Mouse (Mus musculus) T-helper 17 cell (primary cell): ENCODE data around the gene Cemip2.
"Not testable (repeated sequence)": the region's sequence is repeated elsewhere in the genome, so short reads cannot be mapped to it uniquely, and the experiment has no call there.

ENCODE experiments used
- in situ Hi-C, 2 experiments: fragments of 300-600 bp; cut with MboI, MseI; formaldehyde crosslinking; loops; 1 replicate in 1 of 2; 2 replicates in 1 of 2; pipeline ENCODE4 v1.15.1; 2025; ENCODE audit warnings: high pct_unique_total_duplicates in 2 of 2

Cemip2 gene

DNA sequence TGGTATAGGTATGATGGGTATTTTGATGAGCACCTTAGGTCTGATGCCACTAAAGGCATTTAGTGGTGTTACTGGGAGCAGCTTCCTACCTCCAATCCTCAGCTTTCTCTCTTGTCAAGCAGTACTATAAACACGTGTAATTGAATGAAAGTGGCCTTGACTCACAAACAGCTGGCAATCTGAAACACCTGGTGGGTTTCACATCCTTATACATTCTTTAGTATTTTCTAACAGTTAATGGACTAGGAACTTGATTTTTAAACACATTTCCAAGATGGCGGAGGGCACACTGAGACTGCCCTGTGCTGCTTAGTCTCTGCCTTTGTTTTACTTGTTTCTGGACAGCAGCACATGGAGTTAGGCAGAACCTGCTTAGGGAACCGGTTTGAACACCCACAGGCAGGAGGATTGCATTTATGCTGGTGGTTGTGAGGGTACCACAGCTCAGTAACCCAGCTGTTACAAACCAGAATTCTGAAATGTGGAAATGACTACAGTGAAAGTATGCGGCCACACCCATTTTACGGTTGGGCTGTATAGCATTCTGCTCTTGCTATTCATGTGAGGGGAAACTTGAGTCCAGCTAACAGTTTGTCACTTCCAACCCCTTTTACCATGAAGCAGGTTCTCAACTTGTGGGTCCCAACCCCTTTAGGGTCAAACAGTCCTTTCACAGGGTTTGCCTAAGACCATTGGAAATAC, 84.3 kb downstream of the Cemip2 start:
- in situ Hi-C loops = loop anchor here in 1 of 2 experiments (5.0 kb wide), 1 partner anchor 85 kb away; the partner anchor contains the start of gene Cemip2

DNA sequence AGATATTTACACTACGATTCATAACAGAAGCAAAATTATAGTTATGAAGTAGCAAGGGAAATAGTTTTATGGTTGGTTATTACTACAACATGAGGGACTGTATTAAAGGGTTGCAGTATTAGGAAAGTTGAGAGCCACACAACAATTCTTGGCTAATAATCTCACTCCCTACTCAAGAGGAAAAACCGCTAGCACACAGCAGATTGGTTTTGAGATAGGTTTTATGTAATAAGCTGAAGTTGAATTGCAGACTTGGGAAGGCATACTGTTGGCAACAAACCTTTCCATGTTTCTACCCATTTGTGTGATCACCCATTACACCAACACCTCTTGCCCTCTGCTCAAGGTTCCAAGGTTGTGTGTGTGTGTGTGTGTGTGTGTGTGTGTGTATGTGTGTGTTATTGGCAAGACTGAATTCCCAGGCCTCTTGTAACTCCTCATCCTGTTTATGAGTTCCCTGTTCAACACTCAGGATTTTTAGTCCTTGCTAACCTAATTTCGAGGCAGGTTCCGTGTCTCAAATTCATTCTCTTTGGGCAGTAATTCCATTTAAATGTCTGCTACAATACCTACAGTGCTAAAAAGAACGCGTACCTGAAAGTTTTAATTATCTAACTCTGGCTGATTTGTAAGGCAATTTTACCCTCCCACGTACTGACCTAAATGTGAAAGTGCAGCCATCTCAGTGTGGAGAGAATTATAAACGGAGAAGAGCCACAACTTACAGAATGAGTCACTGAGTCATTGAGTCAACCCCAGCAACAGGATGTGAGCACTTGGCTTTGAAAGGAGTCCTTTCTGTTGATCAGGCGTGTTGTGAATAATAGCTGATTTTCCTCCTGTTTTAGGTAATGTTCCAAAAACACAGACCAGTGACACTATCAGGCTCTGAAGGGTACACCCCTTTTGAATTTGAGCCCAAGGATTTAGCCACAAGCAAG, 85.1 kb downstream of the Cemip2 start:
- in situ Hi-C loops = loop anchor here in 1 of 2 experiments (5.0 kb wide), 1 partner anchor 86 kb away; the partner anchor contains the start of gene Cemip2

DNA sequence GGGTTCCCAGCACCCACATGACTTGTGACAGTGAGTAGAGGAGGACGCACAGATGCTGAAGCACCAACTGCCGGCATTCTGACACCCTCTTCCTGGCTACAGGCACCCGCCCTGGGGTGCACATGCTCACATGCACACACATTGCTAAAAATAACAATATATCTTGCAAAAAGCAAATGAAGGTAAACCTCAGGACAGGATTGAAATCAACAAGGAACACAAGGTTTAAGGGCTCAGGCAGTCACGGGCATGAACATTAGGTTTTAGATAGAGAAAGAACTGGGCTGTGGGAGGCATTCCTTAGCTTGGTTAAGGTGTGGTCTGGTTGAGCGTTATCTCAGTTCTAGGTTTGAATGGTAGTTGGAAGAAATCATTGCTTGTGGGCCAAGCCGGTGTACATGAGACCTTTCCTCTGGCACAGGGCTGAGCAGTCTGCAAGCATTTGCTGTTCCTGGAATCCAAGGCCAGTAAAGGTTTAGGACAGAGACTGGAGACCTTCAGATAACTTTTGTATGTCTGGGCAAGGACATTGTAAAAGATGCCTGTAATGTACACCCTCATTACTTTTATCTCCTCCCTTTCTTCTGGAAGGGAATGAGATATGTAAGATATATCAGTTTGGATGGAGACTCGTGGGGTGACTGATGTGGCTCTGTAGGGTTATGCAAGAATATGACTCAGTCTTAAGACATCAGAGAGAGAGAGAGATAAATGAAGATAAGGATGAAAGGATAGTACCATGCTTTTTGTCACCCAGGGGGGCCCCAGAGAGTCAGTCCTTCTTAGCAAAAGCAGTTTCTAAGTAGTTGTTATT, 87.3 kb downstream of the Cemip2 start:
- in situ Hi-C loops = no loop called here

DNA sequence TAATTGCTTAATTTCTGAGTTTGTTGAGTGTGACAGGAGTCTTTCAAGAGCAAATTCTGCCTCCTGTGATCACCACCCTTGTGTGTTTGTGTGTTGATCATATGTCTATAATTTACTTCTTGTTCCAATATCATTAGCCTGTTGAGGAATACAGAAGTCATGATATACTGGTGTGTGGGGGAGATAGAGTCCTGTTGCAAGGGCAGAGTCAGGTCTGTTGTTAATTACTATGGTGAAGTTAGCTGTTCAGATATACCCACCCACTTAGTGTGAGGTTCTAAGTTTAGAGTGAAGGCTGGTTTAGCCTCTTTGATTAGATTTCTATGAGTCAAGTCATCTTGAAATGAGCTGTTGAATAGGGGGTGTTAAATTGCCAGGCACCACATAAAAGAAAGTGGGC, 88.0 kb downstream of the Cemip2 start:
- in situ Hi-C loops = no loop called here

DNA sequence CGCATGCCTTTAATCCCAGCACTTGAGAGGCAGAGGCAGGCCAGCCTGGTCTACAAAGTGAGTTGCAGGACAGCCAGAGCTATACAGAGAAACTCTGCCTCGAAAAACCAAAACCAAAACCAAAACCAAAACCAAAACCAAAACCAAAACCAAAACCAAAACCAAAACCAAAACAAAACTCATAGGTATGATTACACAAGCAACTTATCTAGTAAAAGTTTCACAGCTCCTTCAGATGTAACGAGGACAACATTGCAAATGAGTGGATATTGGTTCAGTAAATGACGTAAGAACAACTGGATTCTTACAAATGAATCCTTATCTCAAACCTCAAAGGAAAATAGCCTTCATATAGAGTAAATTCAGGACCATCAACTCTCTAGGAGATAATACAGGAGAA, 88.6 kb downstream of the Cemip2 start:
- in situ Hi-C loops = not testable (repeated sequence)

DNA sequence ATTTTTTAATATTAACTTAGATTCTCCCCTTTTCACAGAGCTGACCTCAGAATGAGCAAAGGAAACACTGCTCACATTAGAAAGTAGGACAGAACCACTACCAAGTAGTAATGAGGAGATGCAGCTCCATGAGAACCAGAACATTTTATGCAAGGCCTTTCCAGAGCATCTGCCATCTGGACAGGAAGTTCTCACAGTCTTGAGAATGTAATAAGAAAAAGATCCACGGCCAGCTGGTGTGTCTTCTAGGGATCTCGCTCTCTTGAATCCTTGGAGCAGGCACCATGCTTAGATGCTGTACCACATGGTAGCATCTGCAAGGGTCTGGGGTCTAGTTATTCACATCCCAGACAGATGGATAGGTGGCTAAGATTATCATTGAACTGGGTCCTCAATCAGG, 90.3 kb downstream of the Cemip2 start:
- in situ Hi-C loops = no loop called here

DNA sequence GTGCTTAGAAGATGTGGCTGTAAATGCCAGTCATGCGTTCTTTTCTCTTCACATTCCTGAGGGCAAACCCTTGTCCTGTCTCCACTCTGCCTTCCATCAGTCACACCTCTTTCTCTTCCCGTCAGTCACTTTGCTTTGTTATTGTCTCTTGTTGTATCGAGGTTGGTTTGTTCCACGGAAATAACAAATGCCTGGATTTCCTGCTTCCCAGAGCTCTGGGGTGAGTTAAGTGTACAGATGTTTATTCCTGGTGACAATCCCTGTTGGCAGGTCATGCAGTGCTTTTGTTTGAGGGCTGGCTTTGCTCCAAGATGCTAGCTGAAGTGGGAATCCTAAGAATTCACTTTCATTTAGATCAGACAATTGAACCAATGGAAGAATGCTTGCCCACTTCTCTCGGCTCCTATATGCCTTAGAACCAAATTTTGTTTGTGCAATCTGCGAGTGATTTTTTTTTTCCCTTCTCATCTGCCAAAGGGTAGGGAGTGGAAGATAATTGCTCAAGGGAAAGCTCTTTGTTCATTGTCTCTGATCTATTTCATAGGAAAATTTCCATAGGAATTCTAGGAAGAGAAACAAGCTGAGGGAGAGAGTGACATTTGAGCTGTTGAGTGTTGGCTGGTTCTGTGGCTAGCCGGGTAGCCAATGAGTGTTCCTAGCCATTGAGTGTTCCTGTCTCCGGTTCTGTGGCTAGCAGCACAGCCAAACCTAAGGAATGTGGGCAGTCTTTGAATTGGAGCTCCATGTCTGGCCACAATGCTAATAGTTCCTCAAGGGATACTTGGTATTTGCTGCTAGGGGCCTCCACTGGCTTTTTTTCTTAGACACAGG, 104.2 kb downstream of the Cemip2 start:
- in situ Hi-C loops = no loop called here

DNA sequence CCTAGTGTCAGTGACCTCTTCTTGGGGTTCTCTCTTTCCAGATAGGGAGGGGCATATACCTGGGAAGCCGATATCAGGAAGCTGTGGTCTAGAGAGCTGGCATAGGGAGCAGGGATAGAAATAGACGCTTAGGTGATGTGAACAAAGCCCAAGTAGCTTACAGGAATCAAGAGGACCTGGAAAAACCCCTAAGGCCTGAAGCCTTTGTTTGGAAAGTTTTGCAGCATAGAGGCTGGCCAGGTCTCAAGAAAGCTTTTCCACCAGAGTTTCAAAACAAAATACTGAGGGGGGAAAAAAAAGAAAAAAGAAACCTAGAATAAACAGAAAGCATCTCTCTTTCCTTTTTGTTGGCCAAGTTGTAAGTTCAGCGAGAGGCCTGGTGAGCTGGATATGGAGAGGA, 104.9 kb downstream of the Cemip2 start:
- in situ Hi-C loops = no loop called here

DNA sequence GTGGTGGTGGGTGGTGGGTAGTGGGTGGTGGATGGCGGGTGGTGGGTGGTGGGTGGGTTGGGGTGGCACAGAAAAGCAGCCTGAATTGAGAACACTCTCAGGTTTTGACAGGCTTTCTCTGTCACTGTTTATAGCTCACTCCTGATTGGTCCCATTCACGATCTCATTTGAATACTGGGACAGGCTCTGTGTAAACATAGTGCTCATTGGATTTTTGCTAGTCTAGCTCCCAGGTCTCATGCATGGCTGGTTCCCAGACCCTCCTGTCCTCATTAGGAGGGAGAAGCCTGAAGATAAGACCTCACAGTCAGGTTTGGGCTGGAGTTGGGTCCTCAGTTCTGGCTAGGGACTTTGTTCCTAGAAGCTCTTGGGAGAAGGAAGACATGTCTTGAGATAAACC, 105.8 kb downstream of the Cemip2 start:
- in situ Hi-C loops = no loop called here

DNA sequence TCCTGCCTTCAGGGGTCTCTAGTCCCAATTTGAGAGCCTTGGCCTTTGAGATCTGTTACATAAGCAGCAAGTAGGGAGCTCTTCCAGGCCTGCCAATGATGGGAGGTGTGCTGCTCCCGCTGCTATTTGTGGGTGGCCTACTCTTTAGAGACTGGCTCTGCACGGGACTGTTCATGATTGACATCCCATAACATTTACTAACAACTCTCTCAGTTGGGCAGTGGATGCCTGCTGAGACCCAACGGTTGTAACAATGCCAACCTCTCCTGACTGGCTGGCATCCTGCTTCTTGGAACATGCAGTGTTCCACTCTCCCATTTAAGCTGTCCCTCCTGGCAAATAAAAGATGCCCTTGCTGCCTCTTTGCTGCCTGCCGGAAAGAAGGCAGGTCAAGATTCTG, 106.2 kb downstream of the Cemip2 start:
- in situ Hi-C loops = no loop called here

DNA sequence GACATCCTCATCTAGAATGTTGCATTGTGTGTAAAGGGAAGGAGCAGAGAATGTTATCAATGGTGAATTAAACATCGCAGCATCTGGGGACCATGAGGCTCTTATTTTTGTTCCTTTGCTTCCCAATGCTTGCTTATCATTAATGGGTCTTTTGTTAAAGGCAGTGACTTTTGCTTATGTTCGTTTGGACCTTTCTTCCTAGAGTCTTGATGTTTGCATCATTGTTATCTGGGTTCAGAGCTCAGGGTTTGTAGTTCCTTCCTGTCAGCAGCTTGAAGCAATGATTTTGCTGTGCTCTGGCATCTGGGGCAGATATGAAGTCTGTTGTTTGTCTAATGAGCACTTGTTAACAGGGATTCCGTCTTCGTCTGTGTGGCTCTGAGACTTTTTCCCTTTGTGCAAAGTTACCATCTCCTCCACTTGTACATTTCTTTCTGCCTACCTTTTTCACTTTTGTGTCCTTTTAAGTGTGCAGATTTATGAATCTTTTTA, 108.1 kb downstream of the Cemip2 start:
- in situ Hi-C loops = no loop called here

DNA sequence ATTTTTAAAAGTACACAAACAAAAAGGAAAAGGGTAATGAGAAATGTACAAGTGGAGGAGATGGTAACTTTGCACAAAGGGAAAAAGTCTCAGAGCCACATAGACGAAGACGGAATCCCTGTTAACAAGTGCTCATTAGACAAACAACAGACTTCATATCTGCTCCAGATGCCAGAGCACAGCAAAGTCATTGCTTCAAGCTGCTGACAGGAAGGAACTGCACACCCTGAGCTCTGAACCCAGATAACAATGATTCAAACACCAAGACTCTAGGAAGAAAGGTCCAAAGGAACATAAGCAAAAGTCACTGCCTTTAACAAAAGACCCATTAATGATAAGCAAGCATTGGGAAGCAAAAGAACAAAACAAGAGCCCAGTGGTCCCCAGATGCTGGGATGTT, 112.6 kb downstream of the Cemip2 start:
- in situ Hi-C loops = no loop called here

DNA sequence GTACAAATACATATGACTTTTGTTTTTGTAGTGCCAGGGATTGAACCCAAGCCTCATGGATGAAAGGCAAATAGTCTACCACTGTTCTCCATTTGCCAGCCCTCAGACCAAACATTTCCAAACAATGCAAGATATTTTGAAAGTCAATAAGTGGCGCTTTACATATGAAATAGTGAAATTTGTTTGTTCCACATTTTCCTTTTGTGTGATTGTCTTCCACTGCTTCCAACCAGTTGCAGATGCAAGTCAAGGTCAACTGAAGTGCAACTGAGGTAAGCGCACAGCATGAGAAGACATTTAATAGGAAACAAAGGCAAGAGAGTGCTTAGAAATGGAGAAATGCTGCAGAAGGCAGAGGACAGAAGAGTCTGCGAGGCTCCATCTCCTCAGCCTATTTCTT, 116.7 kb downstream of the Cemip2 start:
- in situ Hi-C loops = no loop called here

DNA sequence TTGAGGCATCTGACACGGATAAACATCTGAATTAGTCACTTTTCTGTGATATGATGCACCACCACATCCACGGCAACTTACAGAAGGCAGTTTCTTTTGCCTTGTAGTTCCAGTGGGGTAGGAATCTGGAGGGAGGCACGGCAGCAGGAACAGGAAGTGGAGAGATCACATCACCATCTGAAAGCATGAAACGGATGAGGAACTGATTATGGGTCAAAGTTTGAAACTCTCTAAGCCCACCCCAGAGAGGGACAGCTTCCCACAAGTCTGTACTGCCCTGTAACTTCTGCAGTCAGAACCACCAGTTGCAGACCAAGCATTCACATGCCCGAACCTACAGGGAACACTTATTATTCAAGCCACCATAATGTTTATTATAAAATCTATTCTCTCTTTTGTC, 117.4 kb downstream of the Cemip2 start:
- in situ Hi-C loops = no loop called here

DNA sequence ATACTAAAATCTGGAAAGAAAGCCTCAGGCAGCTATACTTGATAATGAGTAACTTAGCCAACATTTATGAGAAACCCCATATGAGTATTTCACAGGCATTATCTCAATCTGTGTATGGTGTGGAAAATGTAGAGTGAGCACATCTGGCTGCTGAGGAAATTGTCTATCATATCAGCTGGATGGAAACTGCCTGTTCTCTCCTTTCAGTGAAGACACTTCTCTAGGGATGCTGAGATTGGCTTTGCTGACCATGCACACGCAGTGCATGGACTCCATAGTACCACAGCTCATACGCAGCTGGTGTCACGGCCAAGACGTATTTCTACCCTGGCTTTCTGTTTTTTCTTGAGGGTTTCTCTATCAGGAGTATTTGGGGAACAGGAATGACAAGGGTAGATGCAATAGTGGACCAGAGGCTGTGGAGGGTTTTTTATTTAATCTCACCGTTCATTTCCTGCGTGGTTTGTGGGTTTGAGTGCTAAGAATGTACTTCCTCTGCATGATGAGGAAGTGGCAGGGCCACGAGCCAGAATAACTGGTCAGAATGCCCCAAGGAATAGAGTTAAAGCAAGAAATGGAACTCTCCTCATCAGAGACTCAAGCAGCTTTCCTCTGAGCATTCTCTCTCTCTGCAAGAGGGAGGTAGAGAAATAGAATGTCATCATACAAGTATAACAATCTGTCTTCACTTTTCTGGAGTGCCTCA, 119.1 kb downstream of the Cemip2 start:
- in situ Hi-C loops = no loop called here

DNA sequence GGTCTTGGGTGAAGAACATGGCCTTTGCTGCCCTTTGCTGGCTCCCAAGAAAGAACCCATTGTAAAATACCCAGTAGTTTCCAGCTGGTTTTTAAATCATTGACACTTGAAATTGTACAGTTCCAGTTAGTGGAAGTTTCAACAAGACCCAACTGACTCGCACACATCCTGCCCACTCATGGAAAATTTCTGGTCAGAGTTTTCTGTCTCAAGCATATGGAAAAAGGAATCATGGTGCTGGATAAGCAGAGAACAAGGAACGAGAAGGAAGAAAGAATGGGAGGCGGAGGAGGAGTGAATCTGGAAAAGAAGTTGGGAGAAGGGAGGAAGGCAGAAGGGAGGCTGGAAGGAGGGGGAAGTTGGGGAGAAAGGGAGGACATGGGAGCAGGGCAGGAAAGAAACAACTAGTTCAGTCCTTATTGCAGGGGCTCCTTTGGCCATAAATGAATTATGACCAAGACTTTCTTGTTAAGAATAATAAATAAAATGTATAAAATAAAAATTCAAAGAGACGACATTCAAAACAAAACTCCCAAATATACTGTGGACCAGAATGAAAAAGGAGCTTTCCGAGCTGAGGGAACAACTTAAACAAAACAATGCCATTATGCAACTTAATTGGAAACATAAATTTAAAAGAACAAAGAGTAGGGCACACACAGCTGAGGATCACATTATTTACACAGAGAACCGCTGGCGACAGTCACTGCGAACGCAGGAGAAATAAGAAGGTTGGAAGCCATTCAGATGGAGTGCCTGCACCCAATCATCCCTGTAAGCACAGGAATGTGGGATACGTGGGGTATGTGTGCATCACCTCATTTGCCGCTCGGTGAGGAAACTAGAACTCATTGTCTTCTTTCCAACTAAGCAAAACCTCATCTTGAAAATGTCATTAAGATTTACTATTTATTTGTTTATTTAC, 120.1 kb downstream of the Cemip2 start:
- in situ Hi-C loops = no loop called here
